Mouse (Mus musculus) midbrain, embryonic 14.5 days (tissue): ENCODE data around the gene Hist1h3d. TPM values are rescaled to one million over a fixed set of nuclear protein-coding genes. Genes with fewer than 3 reads are reported as not detected.
"Not testable (repeated sequence)": the region's sequence is repeated elsewhere in the genome, so short reads cannot be mapped to it uniquely, and the experiment has no call there.

Source experiments
- ATAC-seq: fragments of 200-750 bp; cut with Nextera tagmentation; 2 replicates; pipeline ENCODE4 v1.8.0; 2017; ENCODE audit warnings: moderate number of reproducible peaks, moderate library complexity; ENCODE audit not compliant: low FRiP score, low TSS enrichment
- DNase-seq: peaks from one replicate; pipeline ENCODE4 v3.0.0-alpha.2; 2015
- H3K27ac ChIP-seq: fragments of 300-500 bp; sonication (generic); replicated peaks from 2 replicates; pipeline ENCODE4 v1.5.1; 2014; ENCODE audit warnings: mild to moderate bottlenecking, low read depth, low read length, moderate library complexity
- H3K27me3 ChIP-seq: fragments of 300-500 bp; sonication (generic); 2 replicates; pipeline ENCODE4 v1.6.1; 2014; ENCODE audit warnings: low read length, control low read depth, mixed read lengths; ENCODE audit not compliant: control insufficient read depth, insufficient read depth
- H3K36me3 ChIP-seq: fragments of 300-500 bp; sonication (generic); 2 replicates; pipeline ENCODE4 v1.6.1; 2014; ENCODE audit warnings: low read length, control low read depth; ENCODE audit not compliant: control insufficient read depth, insufficient read depth
- H3K4me1 ChIP-seq: fragments of 300-500 bp; sonication (generic); 2 replicates; pipeline ENCODE4 v1.6.1; 2014; ENCODE audit warnings: mild to moderate bottlenecking, antibody characterized with exemption, low read length, control low read depth; ENCODE audit not compliant: control insufficient read depth, insufficient read depth
- H3K4me2 ChIP-seq: fragments of 300-500 bp; sonication (generic); 2 replicates; pipeline ENCODE4 v1.6.1; 2014; ENCODE audit warnings: mild to moderate bottlenecking, low read length, moderate library complexity
- H3K4me3 ChIP-seq: fragments of 300-500 bp; sonication (generic); replicated peaks from 2 replicates; pipeline ENCODE4 v1.5.1; 2014; ENCODE audit warnings: low read depth, low read length
- H3K9ac ChIP-seq: fragments of 300-500 bp; sonication (generic); replicated peaks from 2 replicates; pipeline ENCODE4 v1.6.1; 2014; ENCODE audit warnings: mild to moderate bottlenecking, low read length, moderate library complexity
- H3K9me3 ChIP-seq: fragments of 300-500 bp; sonication (generic); 2 replicates; pipeline ENCODE4 v1.6.1; 2016; ENCODE audit warnings: low read length, control low read depth, mixed read lengths; ENCODE audit not compliant: control insufficient read depth
- WGBS: fragments of 180-500 bp; shearing (Covaris S2); extraction: QIAGEN DNeasy Blood & Tissue Kit; methylation state at CpG from one replicate; pipeline ENCODE4 v1.1.7; 2014; 5-methylcytosine and 5-hydroxymethylcytosine counted together
- polyA plus RNA-seq: library from polyadenylated mRNA; unstranded; fragments of >200 nt; fragmentation: Nextera tagmentation; extraction: Ambion mirVana; gene quantifications from 2 replicates; pipeline ENCODE4 v1.2.1, GENCODE M21; 2014

Gene Hist1h3d
- polyA plus RNA-seq, 1 experiment from 2014 or later, result 1.6 TPM

DNA sequence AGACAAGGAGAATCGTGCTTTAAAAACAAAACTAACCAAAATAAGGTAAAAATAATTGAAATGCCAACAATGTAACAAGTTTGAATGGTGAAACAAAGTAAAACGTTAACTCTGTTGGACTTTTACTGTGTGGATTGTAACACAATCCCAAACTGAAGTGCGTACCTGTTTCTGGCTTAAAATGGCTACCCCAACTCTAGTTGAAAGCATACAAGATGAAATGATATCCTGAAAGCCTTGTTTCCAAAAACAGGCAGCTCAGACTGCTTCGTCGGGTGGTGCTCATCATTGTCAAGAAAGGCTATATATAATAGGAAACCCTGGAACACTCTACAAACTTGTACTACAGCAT is 14.1 kb upstream of the Hist1h3d start:
- H3K27me3 ChIP-seq, H3K4me1 ChIP-seq, H3K9me3 ChIP-seq, H3K9ac ChIP-seq, H3K36me3 ChIP-seq, ATAC-seq, DNase-seq: not testable (repeated sequence)
- peak overlapping the region; percentile 97 for H3K27ac ChIP-seq
- peak overlapping the region; percentile 42 for H3K4me3 ChIP-seq
- H3K4me2 ChIP-seq, result peak overlapping the region; percentile 75
- 0% methylated on average over 2 of the region's 5 CpGs for WGBS

DNA sequence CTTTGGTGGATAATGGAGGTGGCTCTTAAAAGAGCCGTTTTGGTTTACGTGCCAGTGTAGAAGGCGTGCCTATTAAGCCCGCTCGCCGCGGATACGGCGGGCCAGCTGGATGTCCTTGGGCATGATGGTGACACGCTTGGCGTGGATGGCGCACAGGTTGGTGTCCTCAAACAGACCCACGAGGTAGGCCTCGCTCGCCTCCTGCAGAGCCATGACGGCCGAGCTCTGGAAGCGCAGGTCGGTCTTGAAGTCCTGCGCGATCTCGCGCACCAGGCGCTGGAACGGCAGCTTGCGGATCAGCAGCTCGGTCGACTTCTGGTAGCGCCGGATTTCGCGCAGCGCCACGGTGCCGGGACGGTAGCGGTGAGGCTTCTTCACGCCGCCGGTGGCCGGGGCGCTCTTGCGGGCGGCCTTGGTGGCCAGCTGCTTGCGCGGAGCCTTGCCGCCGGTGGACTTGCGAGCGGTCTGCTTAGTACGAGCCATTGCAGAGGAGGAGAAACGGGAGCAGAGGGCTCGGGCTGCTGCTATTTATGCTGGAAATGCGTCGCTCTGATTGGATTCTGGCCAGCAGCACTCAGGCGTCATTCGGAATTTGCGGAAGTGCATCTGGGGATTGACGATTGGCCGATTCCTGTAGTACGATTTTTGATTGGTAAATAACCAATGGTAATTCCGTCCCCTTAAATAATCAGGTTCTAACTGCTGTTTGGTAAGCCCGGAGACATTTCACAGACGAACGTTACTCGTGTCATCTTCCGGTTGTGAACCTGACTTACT is 13.5 kb upstream of the Hist1h3d start, which contains the start of gene Hist1h3e:
Hist1h3e (minus strand) TSS at position 487 of the 777 bp plus-strand sequence.
- H3K36me3 ChIP-seq, H3K9me3 ChIP-seq, H3K4me1 ChIP-seq, H3K27me3 ChIP-seq: not testable (repeated sequence)
- under 1% methylated on average over 55 of the region's 67 CpGs for WGBS
- peak within 1 kb of the TSS; percentile 42 for H3K4me3 ChIP-seq
- H3K9ac ChIP-seq, result peak within 1 kb of the TSS; percentile 59
- H3K27ac ChIP-seq, result peak within 1 kb of the TSS; percentile 97
- DNase-seq (peak; percentile 98), ATAC-seq (peak; percentile 94)
- H3K4me2 ChIP-seq, result peak within 1 kb of the TSS; percentile 75

DNA sequence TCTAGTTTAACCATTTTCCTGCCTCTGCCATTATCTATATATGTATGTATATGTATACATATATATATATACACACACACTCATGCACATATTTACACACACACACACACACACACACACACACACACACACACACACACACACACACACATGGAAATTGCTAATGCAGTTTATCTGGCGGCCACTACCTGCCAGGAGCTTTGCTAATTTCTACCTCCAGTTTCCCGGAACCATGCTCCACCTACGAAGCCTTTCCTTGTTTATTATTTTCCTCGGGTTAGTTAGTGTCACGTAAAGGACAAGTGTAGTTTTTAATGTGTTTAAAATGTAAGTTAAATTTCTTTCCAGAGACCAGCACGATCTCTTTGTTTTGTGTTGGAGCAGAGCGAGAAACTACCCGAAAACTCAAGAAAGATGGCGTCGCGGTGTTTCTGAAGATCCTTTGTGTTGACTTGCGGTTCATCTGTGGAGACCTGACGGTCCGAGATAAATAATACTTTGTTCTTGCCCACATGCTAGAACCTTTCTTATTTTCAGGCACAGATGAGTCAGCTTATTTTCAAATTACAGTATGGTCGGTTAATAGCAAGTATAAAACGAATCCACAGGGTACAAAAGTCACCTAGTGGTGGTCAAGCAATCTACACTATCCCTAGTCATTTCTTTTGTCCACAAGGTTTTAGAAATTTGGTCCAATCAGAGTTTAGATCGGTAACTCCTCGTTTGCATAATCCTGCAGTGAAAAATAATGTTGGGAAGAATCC is 12.7 kb upstream of the Hist1h3d start:
- ATAC-seq (peak; percentile 70), DNase-seq (peak; percentile 86)
- Histone ChIP-seq H3K36me3 (no peaks in the 10 kb centered on the region), H3K9ac (peak overlapping the region; percentile 59), H3K27me3 (no peaks in the 10 kb centered on the region), H3K4me3 (peak overlapping the region; percentile 37), H3K4me1 (peaks cover 5% of the 10 kb centered on the region; the same call in 1 of the 2 replicates), H3K4me2 (peak overlapping the region; percentile 75), H3K27ac (peak overlapping the region; percentile 97), H3K9me3 (no peaks in the 10 kb centered on the region)
- WGBS, result 2% methylated on average over 18 of the region's 18 CpGs

DNA sequence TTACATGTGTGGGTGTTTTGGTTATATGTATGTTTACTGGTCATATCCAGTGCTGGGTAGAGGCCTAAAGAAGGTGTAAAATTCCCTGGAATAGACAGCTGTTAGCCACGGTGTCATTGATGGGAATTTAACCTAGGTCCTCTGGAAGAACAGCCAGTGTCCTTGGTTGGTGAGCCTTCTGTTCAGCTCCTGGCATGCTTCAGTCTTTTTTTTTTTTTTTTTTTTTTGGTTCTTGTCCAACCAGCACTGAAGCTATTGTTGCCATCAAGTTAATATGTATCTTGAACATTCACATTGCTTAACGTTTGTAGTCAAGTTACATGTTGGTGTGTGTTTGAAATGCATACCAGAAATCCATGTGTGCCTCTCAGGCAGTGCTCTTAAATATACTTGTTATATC is 11.1 kb upstream of the Hist1h3d start:
- no peaks in the 10 kb centered on the region for H3K36me3 ChIP-seq
- 86% methylated on average over 2 of the region's 2 CpGs for WGBS
- no peak overlapping the region for H3K27ac ChIP-seq
- ATAC-seq, result no peak
- no peaks in the 10 kb centered on the region for H3K27me3 ChIP-seq
- no peak for DNase-seq
- H3K4me2 ChIP-seq, result no peak overlapping the region
- peaks cover 5% of the 10 kb centered on the region; the same call in 1 of the 2 replicates for H3K4me1 ChIP-seq
- H3K9ac ChIP-seq, result no peak overlapping the region
- H3K4me3 ChIP-seq, result no peak overlapping the region
- no peaks in the 10 kb centered on the region for H3K9me3 ChIP-seq

DNA sequence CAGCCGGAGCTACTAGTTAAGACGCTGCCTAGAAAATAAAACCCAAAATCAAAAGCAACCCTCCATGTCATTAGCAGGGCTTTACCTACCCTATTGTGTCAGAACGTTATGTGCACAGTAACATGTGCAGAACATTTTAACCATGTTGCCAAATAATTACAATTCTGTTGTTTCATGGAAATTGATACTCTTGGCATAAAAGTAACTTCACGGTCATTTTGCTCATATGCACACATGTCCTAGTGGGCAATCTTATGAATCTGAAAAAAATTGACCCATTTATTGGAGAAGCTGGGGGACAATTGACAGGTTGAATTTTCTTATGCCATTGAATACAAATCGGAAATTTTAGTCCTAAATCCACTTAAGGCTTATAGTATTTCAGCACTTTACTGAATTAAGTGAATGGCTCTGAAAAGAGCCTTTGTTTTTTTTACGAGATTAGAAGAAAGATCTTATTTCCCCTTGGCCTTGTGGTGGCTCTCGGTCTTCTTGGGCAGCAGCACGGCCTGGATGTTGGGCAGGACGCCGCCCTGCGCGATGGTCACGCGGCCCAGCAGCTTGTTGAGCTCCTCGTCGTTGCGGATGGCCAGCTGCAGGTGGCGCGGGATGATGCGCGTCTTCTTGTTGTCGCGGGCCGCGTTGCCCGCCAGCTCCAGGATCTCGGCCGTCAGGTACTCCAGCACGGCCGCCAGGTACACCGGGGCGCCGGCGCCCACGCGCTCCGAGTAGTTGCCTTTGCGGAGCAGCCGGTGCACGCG is 5.1 kb upstream of the Hist1h3d start:
- DNase-seq (peak; percentile 40), ATAC-seq (peak; percentile 12)
- H3K4me3 ChIP-seq, result peak overlapping the region; percentile 33
- peaks cover 22% of the 10 kb centered on the region for H3K4me1 ChIP-seq
- H3K27ac ChIP-seq, result peak overlapping the region; percentile 89
- H3K9me3 ChIP-seq, H3K27me3 ChIP-seq, H3K36me3 ChIP-seq: not testable (repeated sequence)
- H3K9ac ChIP-seq, result peak overlapping the region; percentile 41; the same call in 1 of the 2 replicates
- under 1% methylated on average over 20 of the region's 41 CpGs for WGBS
- H3K4me2 ChIP-seq, result peak overlapping the region; percentile 59

DNA sequence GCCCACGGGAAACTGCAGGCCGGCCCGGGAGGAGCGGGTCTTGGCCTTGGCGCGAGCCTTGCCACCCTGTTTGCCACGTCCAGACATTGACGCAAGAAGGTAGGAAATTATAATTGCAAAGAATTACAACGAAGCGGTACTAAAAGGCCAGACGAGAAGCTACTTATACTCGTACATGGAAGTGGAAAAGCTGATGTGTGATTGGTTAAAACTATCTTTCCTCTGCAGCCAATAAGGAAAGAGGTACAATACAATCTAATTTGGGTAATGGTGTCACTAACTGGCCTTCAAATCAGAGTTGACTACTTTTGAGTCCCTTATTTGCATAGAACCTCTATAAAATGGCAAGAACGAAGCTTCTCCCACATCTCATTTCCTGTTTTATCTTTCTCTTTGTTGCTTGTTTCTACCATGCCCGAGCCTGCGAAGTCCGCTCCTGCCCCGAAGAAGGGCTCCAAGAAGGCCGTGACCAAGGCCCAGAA is 4.5 kb upstream of the Hist1h3d start, which contains the start of the genes Hist1h2ae and Hist1h2bg:
Hist1h2ae (minus strand) TSS at position 199 of the 482 bp plus-strand sequence.
Hist1h2bg (plus strand) TSS at position 375 of the 482 bp plus-strand sequence.
- DNase-seq, result peak; percentile 92
- Histone ChIP-seq H3K4me2 (peak within 1 kb of the TSS; percentile 59), H3K36me3 (no peaks in the 10 kb centered on the region), H3K27me3 (no peaks in the 10 kb centered on the region), H3K9me3 (no peaks in the 10 kb centered on the region), H3K9ac (peak within 1 kb of the TSS; percentile 46), H3K27ac (peak within 1 kb of the TSS; percentile 89), H3K4me3 (peak within 1 kb of the TSS; percentile 33), H3K4me1 (peaks cover 22% of the 10 kb centered on the region)
- peak; percentile 90 for ATAC-seq
- 0% methylated on average over 18 of the region's 18 CpGs for WGBS

DNA sequence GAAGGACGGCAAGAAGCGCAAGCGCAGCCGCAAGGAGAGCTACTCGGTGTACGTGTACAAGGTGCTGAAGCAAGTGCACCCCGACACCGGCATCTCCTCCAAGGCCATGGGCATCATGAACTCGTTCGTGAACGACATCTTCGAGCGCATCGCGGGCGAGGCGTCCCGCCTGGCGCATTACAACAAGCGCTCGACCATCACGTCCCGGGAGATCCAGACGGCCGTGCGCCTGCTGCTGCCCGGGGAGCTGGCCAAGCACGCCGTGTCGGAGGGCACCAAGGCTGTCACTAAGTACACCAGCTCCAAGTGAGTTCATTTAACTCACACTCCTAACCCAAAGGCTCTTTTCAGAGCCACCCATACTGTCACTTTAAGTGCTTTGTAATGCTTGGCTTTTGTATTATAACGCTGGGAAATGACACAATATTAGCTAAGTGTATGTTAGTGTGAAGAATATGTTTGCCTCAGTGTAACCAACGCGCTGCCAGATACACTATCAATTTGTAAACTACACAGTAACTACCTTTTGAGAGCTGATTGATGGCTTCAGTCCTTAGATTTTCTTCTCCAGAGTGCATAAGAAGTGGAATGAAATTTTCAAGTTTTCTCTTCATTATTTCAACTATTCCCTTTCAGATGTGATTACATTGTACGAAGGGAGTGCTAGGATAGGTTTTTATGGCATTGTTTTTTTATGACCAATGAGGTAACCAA is 3.9 kb upstream of the Hist1h3d start:
- Histone ChIP-seq H3K27ac (peak overlapping the region; percentile 89), H3K9ac (peak overlapping the region; percentile 46), H3K4me3 (peak overlapping the region; percentile 33), H3K4me1 (peaks cover 28% of the 10 kb centered on the region), H3K4me2 (peak overlapping the region; percentile 59)
- not testable (repeated sequence) for H3K9me3 ChIP-seq, H3K27me3 ChIP-seq, H3K36me3 ChIP-seq, ATAC-seq
- WGBS, result under 1% methylated on average over 12 of the region's 34 CpGs
- DNase-seq, result peak; percentile 40
